Mouse (Mus musculus): ENCODE results near the gene Gm20683.

Gene Gm20683

DNA sequence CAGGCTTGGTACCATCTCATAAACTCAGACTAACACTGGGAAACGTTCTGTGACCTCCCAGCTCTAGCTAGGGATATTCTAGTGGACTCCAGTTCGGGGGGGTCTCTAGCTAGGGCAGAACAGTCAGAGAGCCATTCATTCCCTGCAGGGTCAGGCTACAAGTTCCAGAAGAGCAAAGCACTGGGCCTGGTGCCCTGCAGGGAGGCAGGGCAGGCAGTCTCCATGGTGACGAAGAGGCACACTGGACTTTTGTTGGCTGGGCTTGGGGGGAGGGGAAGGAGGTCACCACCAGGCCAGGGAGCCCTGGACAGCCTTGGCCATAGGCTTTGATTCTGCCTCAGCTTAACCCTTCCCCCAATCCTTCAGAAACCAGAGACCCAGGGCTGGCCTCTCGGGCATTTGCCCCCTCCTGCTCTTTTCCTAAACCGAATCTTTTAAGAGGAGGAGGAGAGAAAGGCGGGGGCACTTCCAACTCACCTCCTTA lies 45.9 kb downstream of the Gm20683 start, which contains the start of gene AC134908.4:
AC134908.4 (minus strand) TSS at position 51 of the 484 bp plus-strand sequence.
- no peak for DNase-seq (ENCODE audit: low read depth, low spot score)

DNA sequence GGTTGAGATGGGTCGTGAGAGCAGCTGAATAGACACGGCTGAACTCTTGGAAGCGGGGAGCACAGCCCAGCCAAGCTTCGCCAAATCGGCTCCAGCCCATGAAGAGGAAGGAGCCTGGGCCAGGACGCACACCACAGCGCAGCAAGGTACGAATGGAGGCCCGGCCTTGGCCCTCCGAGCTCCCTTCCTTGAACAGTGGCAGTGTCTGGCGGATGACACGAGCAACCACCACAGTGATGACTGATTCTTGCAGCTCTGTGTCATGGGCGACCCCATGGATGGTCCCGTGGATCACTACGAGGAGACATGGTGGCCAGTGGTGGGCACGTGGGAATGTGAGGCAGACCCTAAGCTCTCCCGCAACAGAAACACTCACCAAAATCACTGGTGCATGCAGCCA lies 46.6 kb downstream of the Gm20683 start:
- no peak for DNase-seq (ENCODE audit: low read depth, low spot score)

DNA sequence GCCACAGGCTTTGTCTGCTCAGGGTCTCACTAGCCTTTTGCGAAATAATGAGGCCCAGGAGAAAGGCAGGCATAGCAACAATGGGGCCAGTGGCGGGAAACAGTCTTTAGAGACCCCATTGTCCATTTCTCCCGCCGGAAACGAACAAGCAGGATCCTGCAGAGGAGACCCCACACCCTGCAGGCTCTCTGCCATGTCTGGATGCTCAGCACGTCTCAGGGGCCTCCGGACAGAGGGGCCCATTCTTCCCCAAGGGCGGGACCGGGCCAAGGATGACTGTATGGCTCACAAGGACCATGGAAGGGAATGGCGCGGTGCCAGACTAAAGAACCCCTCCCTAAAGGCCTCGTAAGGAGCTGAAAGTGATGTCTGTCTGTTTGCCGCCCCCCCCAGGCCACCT lies 47.4 kb downstream of the Gm20683 start:
- no peak for DNase-seq (ENCODE audit: low read depth, low spot score)

DNA sequence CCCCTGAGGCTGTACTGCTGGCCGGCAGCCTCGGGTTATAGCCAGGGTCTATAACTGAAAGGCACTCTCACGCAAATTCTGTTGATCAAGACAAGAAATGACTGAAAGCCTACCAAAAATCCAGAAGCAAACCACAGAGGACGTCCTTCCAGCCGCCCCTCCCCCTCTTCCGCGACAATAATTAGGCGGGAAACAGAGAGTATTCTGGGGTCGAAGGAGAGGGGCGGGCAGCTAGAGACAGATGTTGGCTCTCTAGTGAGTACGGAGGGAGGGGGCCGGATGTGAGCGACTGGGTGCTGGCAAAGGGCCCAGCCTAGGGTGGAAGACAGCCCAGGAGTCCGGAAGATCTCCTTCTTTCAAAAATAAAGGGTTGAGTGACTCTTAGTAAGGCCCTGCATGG lies 48.9 kb downstream of the Gm20683 start, which contains the start of gene Fam173a:
Fam173a (minus strand) TSS at position 287 of the 400 bp plus-strand sequence.
- peak; percentile 66 for DNase-seq (ENCODE audit: low read depth, low spot score)

DNA sequence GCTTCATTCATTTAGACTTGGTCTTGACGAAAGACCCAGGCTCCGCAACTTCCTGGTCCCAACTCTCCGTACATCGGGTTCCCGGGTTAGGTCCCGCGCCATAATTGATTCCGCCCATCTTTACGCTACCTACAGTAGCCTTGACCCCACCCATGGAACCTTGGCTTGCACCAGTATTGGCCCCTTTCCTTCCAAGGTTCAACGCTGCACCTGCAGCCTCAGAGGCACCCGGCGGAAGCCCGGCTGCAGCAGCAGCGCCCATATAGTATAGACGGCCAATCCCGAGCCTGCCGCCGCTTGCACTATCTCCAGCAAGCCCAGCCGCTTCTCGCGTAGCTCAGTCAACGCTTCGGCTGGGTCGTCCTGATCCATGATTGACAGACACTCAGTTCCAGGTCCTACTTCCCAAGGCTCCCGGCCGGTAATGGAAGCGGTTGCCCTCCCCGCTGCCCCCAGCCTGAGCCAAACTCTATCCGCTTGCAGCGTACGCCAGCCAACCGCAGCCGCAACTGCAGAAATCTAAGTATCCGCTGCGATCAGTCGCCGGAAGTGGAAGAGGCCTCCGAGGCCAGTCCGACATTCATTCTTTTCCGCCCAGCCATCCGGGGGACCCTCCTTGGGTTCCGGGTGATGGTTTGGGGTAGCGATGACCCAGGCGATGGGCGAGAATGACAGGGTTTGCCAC lies 49.6 kb downstream of the Gm20683 start:
- DNase-seq (ENCODE audit: low read depth, low spot score), result peak; percentile 60

DNA sequence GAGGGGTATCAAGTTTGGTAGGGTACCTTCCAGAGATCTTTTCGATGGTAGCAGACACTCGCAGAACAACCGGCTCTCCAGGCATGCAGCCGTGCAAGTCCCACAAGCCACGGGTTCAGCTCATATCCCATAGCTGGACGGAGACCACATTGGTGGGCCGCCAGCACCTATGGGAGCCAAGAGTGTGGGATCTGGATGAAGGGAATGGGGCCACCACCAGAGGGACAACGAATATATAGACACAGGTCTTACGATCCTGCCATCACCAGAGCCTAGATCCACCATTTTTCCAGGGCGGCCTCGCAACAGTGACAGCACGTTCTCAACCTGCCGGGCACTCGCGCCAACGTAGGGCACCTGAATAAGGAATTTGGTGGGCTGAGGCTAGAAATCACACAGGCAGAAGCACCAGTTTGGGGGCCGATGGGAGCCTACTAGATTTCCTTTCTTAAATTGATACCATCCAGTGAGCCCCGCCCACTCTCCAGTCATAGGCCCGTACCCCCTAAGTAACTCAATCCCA lies 50.2 kb downstream of the Gm20683 start:
- DNase-seq (ENCODE audit: low read depth, low spot score), result no peak

DNA sequence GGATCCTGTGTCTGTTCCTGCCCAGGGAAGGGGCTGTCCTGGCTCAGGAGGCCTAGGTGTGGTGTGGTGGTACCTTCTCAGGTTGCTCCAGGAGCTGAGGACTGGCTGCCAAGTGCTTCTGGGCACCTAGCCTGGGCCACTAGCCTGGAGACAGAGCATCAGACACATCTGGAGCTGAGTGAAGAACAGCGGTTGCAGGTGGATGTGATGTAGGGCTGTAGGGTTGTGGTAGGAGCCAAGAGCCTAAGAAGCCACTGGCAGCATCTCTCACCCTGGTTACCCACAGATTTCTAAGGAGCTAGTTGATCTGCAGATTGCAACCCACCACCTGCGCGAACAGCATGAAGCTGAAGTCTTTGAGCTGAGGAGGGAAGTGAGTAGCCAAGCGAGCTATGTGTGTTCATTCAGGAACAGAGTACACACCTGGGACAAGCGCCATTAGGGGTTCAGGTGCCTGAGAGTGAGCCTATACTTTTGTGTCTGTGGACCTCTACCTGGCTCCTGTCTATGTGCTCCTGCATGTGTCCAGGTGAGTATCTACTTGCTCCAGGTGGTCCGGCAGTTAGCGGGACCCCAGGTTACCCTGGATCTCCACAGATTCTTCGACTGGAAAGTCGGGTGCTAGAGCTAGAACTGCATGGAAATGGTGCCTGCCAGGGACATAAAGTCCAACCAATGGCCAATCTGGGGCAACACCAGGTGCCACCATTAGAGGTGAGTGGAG lies 54.6 kb downstream of the Gm20683 start:
- no peak for DNase-seq (ENCODE audit: low read depth, low spot score)

DNA sequence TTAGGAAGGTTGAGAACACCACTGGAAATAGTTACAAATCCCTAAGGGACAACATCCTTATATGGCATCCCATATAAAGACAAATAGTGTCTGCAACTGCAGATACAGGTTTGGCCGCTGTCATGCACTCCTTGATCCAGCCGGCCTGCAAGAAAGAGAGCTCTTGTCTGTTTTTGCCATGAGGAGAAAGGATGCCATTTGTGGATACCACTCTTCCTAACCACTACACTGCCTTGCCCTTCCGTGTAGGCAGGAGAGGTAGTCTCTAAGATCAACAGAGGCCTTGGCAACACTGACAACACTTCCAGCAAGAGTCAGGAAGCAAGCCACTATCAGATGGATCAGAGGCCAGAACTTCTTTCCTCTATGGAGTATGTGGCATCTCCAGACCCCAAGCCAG lies 55.3 kb downstream of the Gm20683 start, which contains the start of gene Ccdc78:
Ccdc78 (plus strand) TSS at position 301 of the 400 bp plus-strand sequence.
- no peak for DNase-seq (ENCODE audit: low read depth, low spot score)

DNA sequence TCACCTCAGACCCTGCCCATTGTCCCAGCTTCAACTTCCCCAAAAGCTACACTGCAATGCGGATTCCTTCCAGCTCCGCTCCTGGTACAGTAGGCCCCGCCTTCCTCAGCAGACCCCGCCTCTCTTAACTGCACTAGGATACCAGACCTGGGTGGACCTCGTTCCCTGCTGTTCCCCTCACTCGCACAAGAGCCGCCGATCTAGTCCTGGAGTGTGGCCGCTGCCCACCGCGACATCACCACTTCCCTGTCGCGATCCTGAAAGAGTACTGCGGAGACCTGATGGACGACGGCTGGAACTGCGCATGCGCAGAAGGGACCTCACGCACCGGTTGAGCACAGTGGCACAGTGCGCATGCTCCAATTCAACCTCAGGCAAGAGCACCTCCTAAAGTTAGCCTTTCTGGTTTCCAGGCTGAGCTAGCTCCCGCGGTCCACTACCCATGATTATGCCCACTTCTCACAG lies 56.2 kb downstream of the Gm20683 start, which contains the start of gene Haghl:
Haghl (minus strand) TSS at position 393 of the 465 bp plus-strand sequence.
- peak; percentile 96 for DNase-seq (ENCODE audit: low read depth, low spot score)
